Mouse (Mus musculus) embryo, embryonic 11.5 days (tissue): Measurements from ENCODE around the gene Kifc5b.
"Not testable (repeated sequence)": the region's sequence is repeated elsewhere in the genome, so short reads cannot be mapped to it uniquely, and the experiment has no call there.

ENCODE experiments used
- DNase-seq: peaks from one replicate; pipeline ENCODE4 v3.0.0-alpha.2; 2012; ENCODE audit warnings: low read depth, low spot score

Gene Kifc5b

GRCm38 (mm10) chr17:26919516-26919915 lies 2.6 kb downstream of the Kifc5b start:
- not testable (repeated sequence) for DNase-seq

GRCm38 (mm10) chr17:26922368-26922767 lies 5.5 kb downstream of the Kifc5b start:
- DNase-seq = not testable (repeated sequence)

- not testable (repeated sequence) for DNase-seq
Observed at GRCm38 (mm10) chr17:26925414-26925813, 8.5 kb downstream of the Kifc5b start.

- DNase-seq = not testable (repeated sequence)
Observed at GRCm38 (mm10) chr17:26931795-26932194, 14.9 kb downstream of the Kifc5b start.

GRCm38 (mm10) chr17:26932839-26933398 lies 16.0 kb downstream of the Kifc5b start, which contains the start of gene Phf1:
TSS of gene Phf1 (plus strand) at chr17:26933052.
- DNase-seq = peak; percentile 85

GRCm38 (mm10) chr17:26933419-26933818 lies 16.5 kb downstream of the Kifc5b start:
- no peak for DNase-seq

GRCm38 (mm10) chr17:26933885-26934827 lies 17.3 kb downstream of the Kifc5b start:
- no peak for DNase-seq

GRCm38 (mm10) chr17:26935027-26935426 lies 18.1 kb downstream of the Kifc5b start:
- no peak for DNase-seq

- no peak for DNase-seq
Observed at GRCm38 (mm10) chr17:26936453-26936852, 19.6 kb downstream of the Kifc5b start.

- no peak for DNase-seq
Observed at GRCm38 (mm10) chr17:26936921-26937695, 20.2 kb downstream of the Kifc5b start.

- DNase-seq = no peak
Observed at GRCm38 (mm10) chr17:26937883-26938695, 21.2 kb downstream of the Kifc5b start.

- no peak for DNase-seq
Observed at GRCm38 (mm10) chr17:26938731-26939130, 21.8 kb downstream of the Kifc5b start.

GRCm38 (mm10) chr17:26939178-26939972 lies 22.5 kb downstream of the Kifc5b start, which contains the start of gene Cuta:
TSS of gene Cuta (minus strand) at chr17:26939569.
- peak; percentile 99 for DNase-seq

GRCm38 (mm10) chr17:26939973-26940300 lies 23.0 kb downstream of the Kifc5b start:
- no peak for DNase-seq

GRCm38 (mm10) chr17:26941031-26941789 lies 24.3 kb downstream of the Kifc5b start, which contains the start of gene Syngap1:
TSS of gene Syngap1 (plus strand) at chr17:26941253.
- DNase-seq = no peak

GRCm38 (mm10) chr17:26941841-26942570 lies 25.1 kb downstream of the Kifc5b start:
- DNase-seq = no peak

- no peak for DNase-seq
Observed at GRCm38 (mm10) chr17:26945824-26946495, 29.1 kb downstream of the Kifc5b start.

- DNase-seq = no peak
Observed at GRCm38 (mm10) chr17:26946567-26946966, 29.7 kb downstream of the Kifc5b start.
